In genomic region chr5:108385632-108386031, GRCm38 (mm10) we compare ENCODE assay signal across 26 mouse cellular contexts. TPM values are rescaled to one million over a fixed set of nuclear protein-coding genes. Genes with fewer than 3 reads are reported as not detected.
DNase-seq lines count a peak whose midpoint lies in the region; ATAC-seq and TF ChIP-seq lines count a peak whose summit lies in the region.
"Had no signal": no experiment of that assay in that cellular context is flagged by ENCODE, and none has a peak within 500 bp of the region (broad histone marks: within the 10 kb centered on the region; RNA-seq: fewer than 3 reads in every experiment).

No protein-coding gene starts in this region.

- ATAC-seq in Patski: peak; percentile 58
- no peak for ATAC-seq in megakaryocyte-erythroid progenitor cell, adult 5-6 weeks (replicated peaks; ENCODE audit: low FRiP score, low TSS enrichment, poor library complexity, severe bottlenecking)
- ATAC-seq: CD4-positive, CD25-positive, alpha-beta regulatory T cell, adult 4 months; forebrain, embryonic 15.5 days; intestine, postnatal 0 days had no signal

- in situ Hi-C loops in Patski (cut with MboI; ENCODE audit: low pct_unique_long_range_greater_than_20kb): no loop called here

- no peaks in the 10 kb centered on the region for H3K27me3 ChIP-seq in Patski
- H3K27me3 ChIP-seq: forebrain, embryonic 15.5 days; hindbrain, embryonic 15.5 days had no signal

- no peak for TF ChIP-seq CTCF in Patski (IDR thresholded peaks at IDR 0.05)

- intact Hi-C loops in left cerebral cortex, postnatal 36 days (cut with DNase I): no loop called here

- DNase-seq in layer of hippocampus, adult 18-20 months (ENCODE audit: low spot score in 2 of 2): peak; percentile 68 to 86
- DNase-seq in layer of hippocampus, postnatal 25 days (ENCODE audit: extremely low spot score in 1 of 2, low spot score in 1 of 2): no peak
- DNase-seq in 3T3-L1 (ENCODE audit: low read depth, low spot score) (peak; percentile 64), Patski (ENCODE audit: low read depth, low spot score) (no peak)
- peak; percentile 24 to 34 for DNase-seq in left cerebral cortex, postnatal 36 days (ENCODE audit: low spot score in 2 of 2)
- no peak for DNase-seq in lung, postnatal 14 days
- DNase-seq: adrenal gland, adult 2 months; cerebellum, adult 18-20 months; cerebellum, postnatal 36 days; heart, postnatal 14 days; lung, adult 18-20 months; lung, postnatal 36 days; thymus, adult 2 months had no signal

- POLR2A ChIA-PET in Patski (lab: Charles Lee): no interaction called here

- CTCF ChIA-PET in Patski (lab: Charles Lee): interaction anchor here (1.5 kb wide), 1 partner anchor 10 kb away, joined by 4 read pairs; no protein-coding TSS in a partner anchor

RNA-seq across cellular contexts. Expression of gene Pde6b, which starts 2.6 kb away (rescaled TPM):
- under 1 TPM; 0.15 to 0.22 TPM for total RNA-seq in layer of hippocampus, adult 18-20 months (2021)
- under 1 TPM; 0.25 to 0.33 TPM for total RNA-seq in layer of hippocampus, postnatal 25 days (2021)
- 0.28 TPM for polyA plus RNA-seq in Patski (2021)
- total RNA-seq in left cerebral cortex, postnatal 36 days (2021): under 1 TPM; 0.30 to 0.36 TPM
- total RNA-seq in megakaryocyte-erythroid progenitor cell, adult 5-6 weeks (2014; fragmentation: Nextera tagmentation): not detected in 2 replicates
- total RNA-seq in megakaryocyte-erythroid progenitor cell, adult 5-6 weeks (2017): not detected in 2 replicates
- total RNA-seq: adrenal gland, adult 2 months; gastrocnemius, postnatal 4 days; heart, postnatal 14 days; liver, adult 2 months; monocyte, adult 5-6 weeks had no signal
- polyA plus RNA-seq: adrenal gland, adult 2 months; embryonic facial prominence, embryonic 11.5 days; erythroblast, embryonic 14.5 days; forebrain, embryonic 15.5 days; G1E; liver, adult 2 months; neural tube, embryonic 14.5 days; thymus, adult 2 months; urinary bladder, adult 2 months had no signal

RNA-seq across cellular contexts. Expression of gene Gm42517, which starts 17.9 kb away (rescaled TPM):
- 10 to 100 TPM; 58.0 to 58.9 TPM for total RNA-seq in layer of hippocampus, adult 18-20 months (2021)
- total RNA-seq in layer of hippocampus, postnatal 25 days (2021): 10 to 100 TPM; 55.4 to 61.2 TPM
- polyA plus RNA-seq in Patski (2021): 10.3 TPM
- 10 to 100 TPM; 62.2 to 69.6 TPM for total RNA-seq in left cerebral cortex, postnatal 36 days (2021)
- not detected in 2 replicates for total RNA-seq in megakaryocyte-erythroid progenitor cell, adult 5-6 weeks (2014; fragmentation: Nextera tagmentation)
- total RNA-seq in megakaryocyte-erythroid progenitor cell, adult 5-6 weeks (2017): not detected in 2 replicates
- total RNA-seq: G1E; liver, adult 2 months; monocyte, adult 5-6 weeks had no signal
- polyA plus RNA-seq: CD4-positive, CD25-positive, alpha-beta regulatory T cell, adult 4 months; embryonic facial prominence, embryonic 11.5 days; G1E; liver, adult 2 months had no signal

RNA-seq across cellular contexts. Expression of gene Atp5k, which starts 48.6 kb away (rescaled TPM):
- 100 to 1,000 TPM; 253 to 278 TPM for total RNA-seq in layer of hippocampus, adult 18-20 months (2021)
- total RNA-seq in layer of hippocampus, postnatal 25 days (2021): 100 to 1,000 TPM; 299 to 306 TPM
- 817 TPM for polyA plus RNA-seq in Patski (2021)
- total RNA-seq in left cerebral cortex, postnatal 36 days (2021): 100 to 1,000 TPM; 230 to 258 TPM
- 469 and 530 TPM in 2 replicates for total RNA-seq in megakaryocyte-erythroid progenitor cell, adult 5-6 weeks (2014; fragmentation: Nextera tagmentation)
- total RNA-seq in megakaryocyte-erythroid progenitor cell, adult 5-6 weeks (2017): 315 and 364 TPM in 2 replicates

Comparison
In these comparisons a context has a peak if more than half of its experiments do, and no peak if none do; other contexts are left out.
1. DNase-seq: peak in layer of hippocampus, adult 18-20 months (2 of 2), 3T3-L1 (single experiment) and left cerebral cortex, postnatal 36 days (2 of 2); none in layer of hippocampus, postnatal 25 days (0 of 2), Patski (single experiment) and lung, postnatal 14 days (single experiment).
2. RNA of gene Gm42517, which starts 17.9 kb away (total RNA-seq): 62.2 to 69.6 TPM in left cerebral cortex, postnatal 36 days, 55.4 to 61.2 TPM in layer of hippocampus, postnatal 25 days and 58.0 to 58.9 TPM in layer of hippocampus, adult 18-20 months; not detected in megakaryocyte-erythroid progenitor cell, adult 5-6 weeks; every median in the first group is over 10 times any median in the second.